Mouse (Mus musculus): ENCODE data around the gene Ufl1. TPM values are rescaled to one million over a fixed set of nuclear protein-coding genes. Genes with fewer than 3 reads are reported as not detected.
"Not testable (repeated sequence)": the region's sequence is repeated elsewhere in the genome, so short reads cannot be mapped to it uniquely, and the experiment has no call there.

Gene Ufl1
- polyA plus RNA-seq (2015; fragmentation: Nextera tagmentation; extraction: Ambion mirVana), result 19.0 and 19.7 TPM in 2 replicates

DNA sequence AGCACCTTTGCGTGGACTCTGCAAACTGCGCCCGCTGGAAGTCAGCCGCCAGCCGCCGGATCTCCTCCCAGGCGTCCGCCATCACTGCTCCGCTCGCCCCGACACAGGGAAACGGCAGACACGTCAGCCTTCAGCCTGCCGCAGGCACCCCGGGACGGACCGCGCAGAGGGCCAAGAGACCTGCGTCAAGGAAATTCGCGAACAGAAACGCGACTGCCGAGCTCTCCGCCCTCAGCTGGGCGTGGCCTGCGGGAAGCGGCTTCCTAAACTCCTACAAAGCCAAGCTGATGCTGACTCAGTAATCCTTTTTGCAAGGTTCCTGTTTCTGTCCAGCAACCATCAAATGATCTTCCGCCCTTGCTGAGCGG, at the start of gene Ufl1:
Gene Ufl1, minus strand, starts transcription at position 151 of the 368 bp plus-strand sequence.
- H3K4me2 ChIP-seq, result peak within 1 kb of the TSS; percentile 72
- H3K36me3 ChIP-seq, result peaks cover 21% of the 10 kb centered on the region
- WGBS (ENCODE audit: insufficient replicate concordance), result under 1% methylated on average over 30 of the region's 30 CpGs
- H3K27me3 ChIP-seq, result no peaks in the 10 kb centered on the region
- peak within 1 kb of the TSS; percentile 87 for H3K9ac ChIP-seq
- ATAC-seq (ENCODE audit: low read depth) (peak; percentile 99), DNase-seq (peak; percentile 91)
- peaks cover 5% of the 10 kb centered on the region for H3K4me1 ChIP-seq (replicated peaks)
- peak within 1 kb of the TSS; percentile 87 for H3K27ac ChIP-seq
- no peaks in the 10 kb centered on the region for H3K9me3 ChIP-seq (replicated peaks)
- H3K4me3 ChIP-seq (replicated peaks), result peak within 1 kb of the TSS; percentile 86

DNA sequence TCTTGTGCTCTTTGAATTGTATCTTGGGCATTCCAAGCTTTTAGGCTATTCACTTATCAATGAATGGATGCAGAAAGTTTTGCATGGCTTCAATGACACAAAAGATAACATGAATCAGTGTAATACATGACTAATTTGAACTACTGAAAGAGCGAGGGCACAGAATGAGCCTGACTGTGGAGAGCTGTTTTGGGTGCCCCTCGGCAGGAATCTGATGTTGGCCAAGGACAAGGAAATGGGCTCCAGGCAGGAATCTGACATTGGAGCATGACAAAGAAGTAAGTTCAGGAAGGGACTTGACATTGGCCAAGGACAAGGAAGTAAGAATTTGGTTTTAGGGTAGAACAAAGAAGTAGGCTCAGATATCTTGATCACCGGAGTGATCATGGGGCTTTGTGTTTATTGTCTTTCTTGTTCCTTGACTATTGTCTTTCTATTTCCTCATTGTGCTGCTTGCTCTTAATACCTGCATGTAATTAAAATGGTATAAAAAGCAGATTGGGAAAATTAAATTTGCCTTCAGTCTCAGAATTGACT, 44.1 kb upstream of the Ufl1 start:
- no peak for DNase-seq
- Histone ChIP-seq H3K9ac (no peak overlapping the region), H3K4me1 (replicated peaks) (no peaks in the 10 kb centered on the region), H3K4me3 (replicated peaks) (no peak overlapping the region), H3K27ac (no peak overlapping the region), H3K4me2 (no peak overlapping the region), H3K9me3 (replicated peaks) (no peaks in the 10 kb centered on the region), H3K36me3 (no peaks in the 10 kb centered on the region), H3K27me3 (no peaks in the 10 kb centered on the region)
- 74% methylated on average over 3 of the region's 3 CpGs for WGBS (ENCODE audit: insufficient replicate concordance)
- no peak for ATAC-seq (ENCODE audit: low read depth)

DNA sequence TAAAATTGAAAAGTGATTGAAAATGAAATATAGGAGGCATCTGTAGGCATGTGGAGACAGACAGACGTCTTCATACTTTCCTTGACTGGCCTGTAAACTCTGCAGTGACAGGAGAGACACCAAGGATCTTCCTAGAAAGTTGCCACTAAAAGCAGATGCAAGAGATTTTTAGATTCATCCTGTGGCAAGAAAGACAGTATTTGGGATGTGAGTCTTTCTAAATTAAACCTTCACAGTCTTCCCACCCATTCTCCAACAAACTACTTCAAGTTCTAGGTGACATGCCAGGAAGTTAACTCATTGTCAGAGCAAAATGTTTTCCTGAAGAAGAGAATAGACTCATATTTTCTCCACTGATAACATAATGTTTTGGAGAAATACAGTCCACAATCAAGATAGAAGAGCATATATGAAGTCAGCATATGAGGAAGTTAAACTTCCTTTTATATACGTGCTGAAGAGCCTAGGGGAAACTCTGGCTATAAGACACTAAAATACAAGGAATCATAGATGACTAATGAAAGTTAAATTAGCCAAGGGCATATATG, 41.1 kb upstream of the Ufl1 start:
- no peaks in the 10 kb centered on the region for H3K4me1 ChIP-seq (replicated peaks)
- H3K4me3 ChIP-seq (replicated peaks), result no peak overlapping the region
- DNase-seq (no peak), ATAC-seq (ENCODE audit: low read depth) (no peak)
- H3K27me3 ChIP-seq, result no peaks in the 10 kb centered on the region
- 33% methylated on average over 2 of the region's 2 CpGs for WGBS (ENCODE audit: insufficient replicate concordance)
- H3K36me3 ChIP-seq, result no peaks in the 10 kb centered on the region
- H3K27ac ChIP-seq, result no peak overlapping the region
- no peak overlapping the region for H3K4me2 ChIP-seq
- H3K9me3 ChIP-seq (replicated peaks), result no peaks in the 10 kb centered on the region
- no peak overlapping the region for H3K9ac ChIP-seq

DNA sequence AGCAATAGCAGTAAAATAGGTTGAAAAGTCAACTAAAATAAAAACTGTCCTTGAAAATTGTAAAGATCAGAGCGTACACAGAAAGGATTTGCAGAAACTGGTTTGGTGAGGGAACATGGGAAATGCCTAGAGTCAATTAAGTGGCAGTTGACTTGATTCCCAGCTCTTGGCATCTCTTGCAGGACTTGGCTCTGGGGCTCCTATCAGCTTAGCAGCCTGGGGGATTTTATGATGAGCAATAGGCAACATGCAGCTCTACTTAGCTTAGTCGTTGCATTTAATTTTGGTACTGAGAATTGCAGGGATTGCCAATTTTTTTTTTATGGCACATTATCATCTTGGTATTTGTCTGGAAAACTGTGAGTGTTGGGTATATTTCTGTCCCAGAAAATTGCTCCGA, 32.1 kb upstream of the Ufl1 start:
- DNase-seq, result no peak
- H3K27me3 ChIP-seq, result no peaks in the 10 kb centered on the region
- no peak overlapping the region for H3K4me2 ChIP-seq
- no peaks in the 10 kb centered on the region for H3K9me3 ChIP-seq (replicated peaks)
- no peak overlapping the region for H3K4me3 ChIP-seq (replicated peaks)
- no peak overlapping the region for H3K9ac ChIP-seq
- 57% methylated on average over 3 of the region's 3 CpGs for WGBS (ENCODE audit: insufficient replicate concordance)
- no peaks in the 10 kb centered on the region for H3K4me1 ChIP-seq (replicated peaks)
- ATAC-seq (ENCODE audit: low read depth), result no peak
- no peak overlapping the region for H3K27ac ChIP-seq
- H3K36me3 ChIP-seq, result no peaks in the 10 kb centered on the region

DNA sequence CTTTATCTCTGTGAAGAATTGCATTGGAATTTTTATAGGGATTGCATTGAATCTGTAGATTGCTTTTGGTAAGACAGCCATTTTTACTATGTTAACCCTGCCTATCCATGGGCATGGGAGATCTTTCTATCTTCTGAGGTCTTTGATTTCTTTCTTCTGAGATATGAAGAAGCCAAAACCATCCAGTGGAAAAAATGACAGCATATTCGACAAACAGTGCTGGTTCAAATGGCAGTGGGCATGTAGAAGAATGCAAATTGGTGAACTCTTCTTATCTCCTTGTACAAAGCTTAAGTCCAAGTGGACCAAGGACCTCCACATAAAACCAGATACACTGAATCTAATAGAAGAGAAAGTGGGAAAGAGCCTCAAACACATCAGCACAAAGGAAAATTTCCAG, 3.4 kb upstream of the Ufl1 start:
- not testable (repeated sequence) for H3K9ac ChIP-seq; ATAC-seq (ENCODE audit: low read depth); H3K27ac ChIP-seq; H3K4me3 ChIP-seq (replicated peaks); DNase-seq; H3K4me2 ChIP-seq; H3K36me3 ChIP-seq; H3K4me1 ChIP-seq (replicated peaks); H3K9me3 ChIP-seq (replicated peaks); H3K27me3 ChIP-seq
- WGBS (ENCODE audit: insufficient replicate concordance), result 46% methylated on average over 1 of the region's 1 CpGs

DNA sequence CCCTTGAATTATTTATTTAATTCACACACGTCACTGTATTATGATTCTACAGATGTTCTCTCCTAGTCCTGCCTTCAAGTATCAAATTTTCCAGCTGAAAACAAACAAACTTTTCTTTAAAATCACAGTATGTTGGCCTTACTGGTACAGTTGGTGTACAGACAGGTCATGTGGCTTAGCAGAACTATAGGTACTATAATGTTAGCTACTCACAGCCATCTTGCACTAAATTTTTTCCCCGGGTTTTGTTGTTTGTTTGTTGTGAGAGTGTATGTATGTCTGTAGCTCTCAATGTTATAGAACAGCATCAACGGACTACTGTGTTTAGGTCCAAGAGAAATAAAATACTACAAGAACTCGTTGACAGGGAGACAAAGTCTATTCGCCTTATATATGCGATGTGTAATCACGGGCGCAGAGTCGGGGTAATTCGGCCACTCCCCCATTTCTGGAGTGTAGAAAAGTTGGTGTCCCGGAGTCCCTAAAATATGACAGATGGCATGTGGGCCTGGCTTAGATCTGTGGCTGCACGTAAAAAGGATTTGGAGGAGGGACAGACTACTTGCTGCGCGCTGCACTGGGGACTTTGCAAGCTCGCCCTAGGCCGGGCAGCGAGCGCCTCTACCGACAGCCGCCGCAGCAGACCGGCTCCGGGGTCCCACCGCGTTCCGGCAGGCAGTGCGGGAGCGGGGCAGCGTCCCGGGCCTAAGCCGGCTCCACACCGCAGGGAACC, 517 bp downstream of the Ufl1 start:
- ATAC-seq (ENCODE audit: low read depth) (peak; percentile 88), DNase-seq (no peak)
- Histone ChIP-seq H3K9ac (peak overlapping the region; percentile 87), H3K4me3 (replicated peaks) (peak overlapping the region; percentile 86), H3K4me1 (replicated peaks) (peaks cover 5% of the 10 kb centered on the region), H3K9me3 (replicated peaks) (no peaks in the 10 kb centered on the region), H3K36me3 (peaks cover 22% of the 10 kb centered on the region), H3K4me2 (peak overlapping the region; percentile 72), H3K27me3 (no peaks in the 10 kb centered on the region), H3K27ac (peak overlapping the region; percentile 87)
- 2% methylated on average over 32 of the region's 32 CpGs for WGBS (ENCODE audit: insufficient replicate concordance)

DNA sequence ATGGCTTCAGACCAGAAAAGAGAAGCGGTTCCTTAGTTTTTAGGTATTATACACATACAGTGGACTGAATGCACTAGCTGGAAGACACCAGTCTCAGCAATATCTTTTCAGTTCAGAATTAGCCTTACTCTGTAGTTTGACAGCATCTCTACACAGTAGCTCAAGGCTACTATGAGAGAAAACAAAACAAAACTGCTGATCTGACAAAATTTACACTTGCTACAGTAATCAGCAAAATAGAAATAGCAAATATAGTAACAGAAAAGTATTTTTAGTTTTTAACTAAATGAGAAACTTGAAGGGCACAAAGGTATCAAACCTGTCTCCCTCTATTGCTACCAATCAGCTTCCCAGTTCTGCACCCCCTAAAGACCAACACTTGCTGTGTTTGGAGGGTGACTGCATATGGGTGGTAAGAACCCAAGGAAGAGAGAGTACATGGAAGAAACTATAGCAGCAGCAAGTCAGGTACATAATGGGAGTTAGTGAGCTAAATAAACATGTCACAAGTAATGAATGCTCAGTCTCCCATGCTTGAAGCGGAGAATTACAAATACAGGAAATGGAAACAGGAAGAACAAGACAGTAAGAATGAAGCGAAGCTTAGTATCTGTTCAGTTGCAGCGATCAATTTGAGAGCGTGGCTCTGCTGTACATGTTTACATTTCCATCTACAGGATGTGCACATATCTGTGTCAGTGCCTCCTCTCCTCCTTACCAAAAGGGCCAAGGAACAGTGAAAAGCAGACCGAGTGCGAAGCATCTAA, 8.6 kb downstream of the Ufl1 start:
- Histone ChIP-seq H3K27me3 (no peaks in the 10 kb centered on the region), H3K27ac (no peak overlapping the region), H3K4me2 (no peak overlapping the region), H3K9me3 (replicated peaks) (no peaks in the 10 kb centered on the region), H3K4me1 (replicated peaks) (no peaks in the 10 kb centered on the region), H3K36me3 (peaks cover 69% of the 10 kb centered on the region), H3K4me3 (replicated peaks) (no peak overlapping the region), H3K9ac (no peak overlapping the region)
- ATAC-seq (ENCODE audit: low read depth), result no peak
- WGBS (ENCODE audit: insufficient replicate concordance), result 68% methylated on average over 7 of the region's 7 CpGs
- no peak for DNase-seq

DNA sequence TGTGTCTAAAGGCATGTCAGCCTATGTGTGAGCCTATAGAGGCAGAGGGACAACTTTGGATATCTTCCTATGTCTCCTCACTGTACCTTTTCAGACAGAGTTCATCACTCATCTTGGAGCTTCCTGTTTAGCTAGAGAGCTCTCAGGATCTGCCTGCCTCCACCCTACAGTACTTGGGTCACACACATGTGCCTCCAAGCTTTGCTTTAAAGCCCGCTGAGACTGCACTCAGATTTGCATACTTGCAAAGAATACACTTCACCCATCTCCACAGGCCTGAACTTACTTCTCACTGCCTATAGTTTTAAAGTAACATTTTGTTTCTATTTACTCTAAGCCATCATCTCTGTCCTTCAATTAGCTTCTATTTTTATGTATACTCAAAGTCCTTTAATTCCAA, 9.7 kb downstream of the Ufl1 start:
- H3K4me2 ChIP-seq, result no peak overlapping the region
- ATAC-seq (ENCODE audit: low read depth) (no peak), DNase-seq (no peak)
- no peaks in the 10 kb centered on the region for H3K4me1 ChIP-seq (replicated peaks)
- H3K9ac ChIP-seq, result no peak overlapping the region
- no peak overlapping the region for H3K27ac ChIP-seq
- H3K27me3 ChIP-seq, result no peaks in the 10 kb centered on the region
- WGBS (ENCODE audit: insufficient replicate concordance), result 66% methylated on average over 1 of the region's 1 CpGs
- H3K9me3 ChIP-seq (replicated peaks), result no peaks in the 10 kb centered on the region
- no peak overlapping the region for H3K4me3 ChIP-seq (replicated peaks)
- H3K36me3 ChIP-seq, result peaks cover 68% of the 10 kb centered on the region

DNA sequence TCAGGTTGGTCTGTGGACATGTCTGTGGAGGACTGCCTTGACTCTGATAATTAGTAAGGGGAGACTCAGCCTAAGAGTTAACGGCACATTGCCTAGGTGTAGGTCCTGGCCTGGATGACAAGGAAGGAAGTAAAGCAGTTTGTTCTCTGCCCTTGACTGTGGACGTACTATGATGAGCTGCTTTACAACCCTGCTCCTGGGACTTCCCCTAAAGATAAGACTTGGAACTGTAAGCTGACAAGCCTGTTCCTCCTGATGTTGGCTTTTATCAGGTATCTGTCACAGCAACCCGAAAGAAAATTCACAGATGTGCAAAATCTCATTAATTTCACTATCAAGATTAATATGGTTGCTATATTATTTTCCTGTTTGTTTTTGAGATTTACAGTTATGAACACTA, 14.5 kb downstream of the Ufl1 start:
- Histone ChIP-seq H3K36me3 (peaks cover 59% of the 10 kb centered on the region), H3K27ac (no peak overlapping the region), H3K27me3 (no peaks in the 10 kb centered on the region), H3K4me3 (replicated peaks) (no peak overlapping the region), H3K9ac (no peak overlapping the region), H3K4me2 (no peak overlapping the region), H3K4me1 (replicated peaks) (no peaks in the 10 kb centered on the region), H3K9me3 (replicated peaks) (no peaks in the 10 kb centered on the region)
- 46% methylated on average over 3 of the region's 3 CpGs for WGBS (ENCODE audit: insufficient replicate concordance)
- DNase-seq (no peak), ATAC-seq (ENCODE audit: low read depth) (no peak)

DNA sequence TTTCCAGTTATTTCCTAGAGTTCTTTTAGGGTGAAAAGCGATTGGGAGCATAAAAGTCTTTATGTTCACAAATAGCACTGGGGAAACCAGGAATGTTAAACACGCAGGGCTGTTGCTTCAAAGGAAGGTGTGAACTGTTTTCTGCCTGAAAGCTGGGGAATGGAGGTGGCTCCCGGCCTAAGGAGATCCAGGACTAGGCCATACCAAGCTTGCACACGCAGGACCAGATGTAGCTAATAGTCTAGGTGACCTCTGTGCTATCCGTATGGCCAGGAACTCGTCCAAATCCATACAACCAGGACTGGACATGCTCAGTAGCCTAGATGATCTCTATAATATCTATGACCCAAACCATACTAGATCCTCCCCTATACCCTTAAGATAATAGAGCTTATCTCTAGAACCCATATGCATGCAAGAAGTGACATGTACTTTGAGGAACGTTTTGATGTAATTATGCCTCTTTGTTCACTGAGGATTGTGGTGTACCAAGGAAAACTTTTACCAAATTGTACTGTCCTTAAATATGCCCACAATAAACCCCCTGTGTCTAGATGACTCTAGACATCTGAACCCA, 23.7 kb downstream of the Ufl1 start:
- 62% methylated on average over 7 of the region's 7 CpGs for WGBS (ENCODE audit: insufficient replicate concordance)
- ATAC-seq (ENCODE audit: low read depth), result peak; percentile 94
- peaks cover 12% of the 10 kb centered on the region; the same call in 1 of the 2 replicates for H3K4me1 ChIP-seq (replicated peaks)

DNA sequence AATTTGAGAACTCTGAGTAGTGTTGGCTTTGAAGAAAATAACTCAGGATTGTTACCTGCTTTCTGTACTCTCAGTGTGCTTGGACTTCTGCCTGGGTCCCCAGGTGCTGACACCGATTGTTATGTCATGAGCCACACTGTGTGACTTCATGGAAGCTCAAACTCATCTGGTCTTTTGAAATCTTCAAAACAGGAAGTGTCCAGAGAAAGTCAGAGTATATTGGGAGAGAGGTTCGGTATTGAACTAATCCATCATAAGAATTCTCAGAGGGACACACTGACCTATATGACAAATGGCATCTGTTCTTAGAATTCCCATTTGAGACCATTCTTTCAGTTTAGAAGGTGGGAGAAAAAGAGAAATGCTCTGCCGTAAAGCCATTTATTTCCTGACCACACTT, 38.8 kb downstream of the Ufl1 start, which contains the start of gene Fhl5:
Gene Fhl5, minus strand, starts transcription at position 101 of the 400 bp plus-strand sequence.
- DNase-seq, result no peak
- H3K4me1 ChIP-seq (replicated peaks), result no peaks in the 10 kb centered on the region; the same call in 1 of the 2 replicates
- H3K4me3 ChIP-seq (replicated peaks), result no peak within 1 kb of the TSS
- 73% methylated on average over 3 of the region's 3 CpGs for WGBS (ENCODE audit: insufficient replicate concordance)
- no peaks in the 10 kb centered on the region for H3K9me3 ChIP-seq (replicated peaks)
- ATAC-seq (ENCODE audit: low read depth), result no peak
- H3K27ac ChIP-seq, result no peak within 1 kb of the TSS
- H3K27me3 ChIP-seq, result no peaks in the 10 kb centered on the region
- H3K9ac ChIP-seq, result no peak within 1 kb of the TSS
- H3K4me2 ChIP-seq, result no peak within 1 kb of the TSS
- H3K36me3 ChIP-seq, result no peaks in the 10 kb centered on the region

More for the DNA sequence above, 23.7 kb downstream of the Ufl1 start:
- no peak overlapping the region for H3K27ac ChIP-seq
- peaks cover 24% of the 10 kb centered on the region for H3K36me3 ChIP-seq
- H3K27me3 ChIP-seq, result no peaks in the 10 kb centered on the region
- DNase-seq, result no peak
- no peak overlapping the region for H3K4me2 ChIP-seq
- H3K9ac ChIP-seq, result no peak overlapping the region
- no peak overlapping the region for H3K4me3 ChIP-seq (replicated peaks)
- no peaks in the 10 kb centered on the region for H3K9me3 ChIP-seq (replicated peaks)
